Mouse (Mus musculus) layer of hippocampus, adult 6 months (tissue): ENCODE data around the gene Ttll7. TPM values are rescaled to one million over a fixed set of nuclear protein-coding genes. Genes with fewer than 3 reads are reported as not detected.

Experiments used
- long read RNA-seq, 2 experiments: library from polyadenylated mRNA; unstranded; transcript quantifications; one replicate each; pipeline ENCODE4 v2.0.0; 2019 to 2020
- polyA plus RNA-seq: library from polyadenylated mRNA; unstranded; fragments of <200 nt; fragmentation: Nextera tagmentation; gene quantifications from 2 replicates; pipeline ENCODE4 v1.2.3, GENCODE M21; 2021

Gene Ttll7
- 47.7 and 51.2 TPM in 2 replicates for polyA plus RNA-seq
- long read RNA-seq, experiment 1, partial matches to known transcripts = 50 of 94 reads
- long read RNA-seq, experiment 1, other reads (novel, unspliced or antisense) = 43 of 94 reads
- long read RNA-seq, experiment 2, partial matches to known transcripts = 41 of 64 reads
- long read RNA-seq, experiment 2, other reads (novel, unspliced or antisense) = 22 of 64 reads

DNA sequence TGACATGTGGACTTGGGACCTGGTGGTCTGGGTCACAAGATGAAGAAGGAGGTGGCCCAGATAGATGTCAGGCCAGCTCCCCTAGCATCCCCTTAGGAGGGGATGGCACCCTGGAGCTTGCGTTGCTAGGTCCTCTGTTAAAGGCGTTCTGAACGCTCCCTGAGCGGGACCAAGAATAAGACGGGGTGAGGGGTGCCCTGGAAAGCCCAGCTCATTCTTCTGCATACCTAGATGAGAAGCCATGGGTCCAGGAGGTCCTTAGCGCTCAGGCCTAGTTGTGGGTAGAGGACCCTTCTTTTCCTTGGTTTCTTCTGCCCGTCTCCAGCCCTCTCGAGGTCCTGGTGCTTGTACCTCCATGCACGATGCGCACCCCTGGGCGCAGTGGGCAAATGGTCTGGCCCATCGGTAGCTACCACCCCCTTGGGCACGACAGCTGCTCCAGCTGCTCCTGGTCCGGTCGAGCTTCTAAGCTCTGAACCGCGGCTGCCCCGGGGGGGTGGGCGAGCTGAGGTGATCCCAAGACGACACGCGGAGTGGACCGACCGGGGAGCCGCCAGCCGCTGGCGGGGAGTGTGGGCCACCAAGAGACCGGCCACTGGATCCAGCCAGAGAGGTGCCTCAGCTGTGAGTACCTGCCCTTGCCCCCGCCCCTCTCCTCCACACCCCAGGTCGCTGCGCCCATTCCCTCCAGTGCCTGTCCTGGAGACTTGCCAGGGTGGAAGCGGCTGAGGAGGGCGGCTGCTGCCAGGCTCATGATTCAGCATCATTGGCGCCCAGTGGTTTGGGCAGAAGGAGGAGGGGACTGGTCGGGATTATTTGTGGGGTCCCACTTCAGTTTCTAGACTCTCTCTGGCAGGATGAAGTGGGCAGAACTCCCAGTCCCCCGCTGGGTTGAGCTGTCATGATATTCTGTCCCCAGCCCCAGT, at the start of gene Ttll7:
TSS of gene Ttll7 (plus strand) at position 402 of the 926 bp plus-strand sequence.

DNA sequence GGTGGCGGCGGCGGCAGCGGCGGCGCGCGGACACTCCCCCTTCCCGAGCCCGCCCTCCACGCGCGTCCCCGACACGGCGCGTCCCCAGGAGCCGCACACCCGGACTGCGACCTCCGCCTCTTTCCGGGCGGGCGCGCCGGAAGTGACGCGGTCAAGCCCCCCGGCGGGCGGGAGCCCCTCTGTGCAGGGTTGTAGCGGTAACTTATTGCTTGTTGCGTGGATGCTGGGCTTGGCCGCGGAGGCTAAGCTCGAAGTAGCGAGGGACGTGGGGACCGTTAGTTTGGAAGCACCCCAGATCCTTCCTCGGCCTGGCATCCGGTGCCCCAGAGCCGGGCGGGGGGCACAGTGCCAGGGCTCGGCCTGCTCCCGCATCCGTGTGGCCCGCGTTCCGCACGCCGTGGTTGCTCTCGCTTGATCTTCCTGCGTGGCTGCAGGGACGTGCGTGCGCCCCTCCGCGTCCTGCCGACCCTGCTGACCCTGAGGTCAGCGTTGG, 39.2 kb upstream of the Ttll7 start, which contains the start of gene Prkacb:
TSS of gene Prkacb (minus strand) at position 90 of the 493 bp plus-strand sequence.

Other genes starting within 250 kb of the Ttll7 start
- 0.05 TPM in 1 of 2 replicates, not detected in the other for gene Dnase2b, start 236.8 kb upstream of the Ttll7 start, polyA plus RNA-seq
- gene 4930503B20Rik, start 201.1 kb upstream of the Ttll7 start, polyA plus RNA-seq = not detected in 2 replicates
- 0.25 and 0.41 TPM in 2 replicates for gene Samd13, start 166.8 kb upstream of the Ttll7 start, polyA plus RNA-seq
- 107 and 124 TPM in 2 replicates for gene Prkacb, start 39.4 kb upstream of the Ttll7 start, polyA plus RNA-seq